Mouse (Mus musculus) MEL (cell line): ENCODE results near the gene Smoc1. TPM values are rescaled to one million over a fixed set of nuclear protein-coding genes. Genes with fewer than 3 reads are reported as not detected.

Source experiments
- DNase-seq: peaks from one replicate; pipeline ENCODE4 v3.0.0; 2011; ENCODE audit warnings: low read depth, low spot score
- H3K27ac ChIP-seq: 2 replicates; pipeline ENCODE4 v1.5.1; 2012; ENCODE audit warnings: low read depth, mild to moderate bottlenecking, control low read depth, low read length, moderate library complexity; ENCODE audit not compliant: control insufficient read depth
- H3K27me3 ChIP-seq, 2 experiments: fragments of 150-350 bp in 1 of 2; sonication (generic) in 1 of 2; 2 replicates each; pipeline ENCODE4 v1.6.1; 2012; ENCODE audit warnings: low read length in 2 of 2, mild to moderate bottlenecking in 2 of 2, improper control_type of control experiment in 1 of 2, moderate library complexity in 1 of 2; ENCODE audit not compliant: insufficient read depth in 2 of 2, control insufficient read depth in 1 of 2
- H3K36me3 ChIP-seq, 2 experiments: 2 replicates each; pipeline ENCODE4 v1.6.1; 2012 to 2014; ENCODE audit warnings: low read length in 2 of 2, improper control_type of control experiment in 1 of 2, inconsistent platforms in 1 of 2, mild to moderate bottlenecking in 1 of 2; ENCODE audit not compliant: insufficient read depth in 2 of 2, control insufficient read depth in 1 of 2
- H3K4me1 ChIP-seq, 2 experiments: fragments of 150-350 bp in 1 of 2; sonication (generic) in 1 of 2; 2 replicates each; pipeline ENCODE4 v1.6.1; 2012; ENCODE audit warnings: low read length in 2 of 2, improper control_type of control experiment in 1 of 2, mild to moderate bottlenecking in 1 of 2; ENCODE audit not compliant: insufficient read depth in 2 of 2, control insufficient read depth in 1 of 2
- H3K4me3 ChIP-seq, 2 experiments: fragments of 150-350 bp in 1 of 2; sonication (generic) in 1 of 2; 2 replicates each; pipeline ENCODE4 v1.5.1; 2012; ENCODE audit warnings: low read depth in 2 of 2, low read length in 2 of 2, mild to moderate bottlenecking in 2 of 2, moderate library complexity in 2 of 2, control low read depth in 1 of 2, improper control_type of control experiment in 1 of 2; ENCODE audit not compliant: control insufficient read depth in 1 of 2, insufficient read depth in 1 of 2
- H3K79me2 ChIP-seq: 2 replicates; pipeline ENCODE4 v1.6.1; 2012; ENCODE audit warnings: mild to moderate bottlenecking, low read length, moderate library complexity; ENCODE audit not compliant: control insufficient read depth, poor library complexity, insufficient read depth
- H3K9ac ChIP-seq: 2 replicates; pipeline ENCODE4 v1.6.1; 2012; ENCODE audit warnings: low read depth, mild to moderate bottlenecking, control low read depth, low read length, moderate library complexity; ENCODE audit not compliant: control insufficient read depth, poor library complexity, severe bottlenecking
- H3K9me3 ChIP-seq: fragments of 150-350 bp; sonication (generic); replicated peaks from 2 replicates; pipeline ENCODE4 v1.6.1; 2012; ENCODE audit warnings: mild to moderate bottlenecking, low read length, improper control_type of control experiment, moderate library complexity; ENCODE audit not compliant: insufficient read depth
- BHLHE40 ChIP-seq: IDR thresholded peaks from 2 replicates; pipeline ENCODE4 v1.6.1; 2012; ENCODE audit warnings: low read depth, mild to moderate bottlenecking, inconsistent platforms, low read length, improper control_type of control experiment, borderline replicate concordance
- CHD1 ChIP-seq: IDR thresholded peaks from 2 replicates; pipeline ENCODE4 v1.6.1; 2012; ENCODE audit warnings: low read depth, mild to moderate bottlenecking, inconsistent platforms, low read length, improper control_type of control experiment
- CHD2 ChIP-seq: IDR thresholded peaks from 2 replicates; pipeline ENCODE4 v1.6.1; 2011; ENCODE audit warnings: low read length, improper control_type of control experiment
- CTCF ChIP-seq, 3 experiments: IDR thresholded peaks in 2 of 3; conservative IDR thresholded peaks in 1 of 3; 2 replicates each; pipeline ENCODE4 v1.5.1; 2011 to 2012; ENCODE audit warnings: low read length in 3 of 3, low read depth in 2 of 3, mild to moderate bottlenecking in 2 of 3, improper control_type of control experiment in 1 of 3, inconsistent platforms in 1 of 3, mixed read lengths in 1 of 3, moderate library complexity in 1 of 3; ENCODE audit not compliant: control insufficient read depth in 1 of 3, insufficient read depth in 1 of 3, poor library complexity in 1 of 3, severe bottlenecking in 1 of 3
- E2F4 ChIP-seq: IDR thresholded peaks from 2 replicates; pipeline ENCODE4 v1.6.1; 2011; ENCODE audit warnings: low read depth, low read length, improper control_type of control experiment, borderline replicate concordance
- ELF1 ChIP-seq: IDR thresholded peaks from 2 replicates; pipeline ENCODE4 v1.6.1; 2014; ENCODE audit warnings: low read depth, mild to moderate bottlenecking, inconsistent platforms, low read length, improper control_type of control experiment, moderate library complexity
- EP300 ChIP-seq, 2 experiments: IDR thresholded peaks; 2 replicates each; pipeline ENCODE4 v1.6.1; 2011; ENCODE audit warnings: improper control_type of control experiment in 2 of 2, low read length in 2 of 2, low read depth in 1 of 2, mild to moderate bottlenecking in 1 of 2
- GABPA ChIP-seq: IDR thresholded peaks from 2 replicates; pipeline ENCODE4 v1.6.1; 2012; ENCODE audit warnings: low read depth, mild to moderate bottlenecking, inconsistent platforms, low read length, improper control_type of control experiment, moderate library complexity
- MAX ChIP-seq: IDR thresholded peaks from 2 replicates; pipeline ENCODE4 v1.6.1; 2011; ENCODE audit warnings: low read length, improper control_type of control experiment
- MAZ ChIP-seq: IDR thresholded peaks from 2 replicates; pipeline ENCODE4 v1.6.1; 2012; ENCODE audit warnings: low read depth, mild to moderate bottlenecking, inconsistent platforms, low read length, improper control_type of control experiment
- MEF2A ChIP-seq: IDR thresholded peaks from 2 replicates; pipeline ENCODE4 v1.6.1; 2014; ENCODE audit warnings: low read depth, mild to moderate bottlenecking, inconsistent platforms, low read length, improper control_type of control experiment; ENCODE audit not compliant: poor library complexity, insufficient replicate concordance, severe bottlenecking; ENCODE audit errors: extremely low read depth
- MXI1 ChIP-seq: IDR thresholded peaks from 2 replicates; pipeline ENCODE4 v1.6.1; 2011; ENCODE audit warnings: mild to moderate bottlenecking, low read depth, low read length, improper control_type of control experiment
- MYC ChIP-seq: IDR thresholded peaks from 2 replicates; pipeline ENCODE4 v1.6.1; 2011; ENCODE audit warnings: low read depth, mild to moderate bottlenecking, low read length, improper control_type of control experiment, moderate library complexity
- NELFE ChIP-seq: IDR thresholded peaks from 2 replicates; pipeline ENCODE4 v1.6.1; 2011; ENCODE audit warnings: low read depth, low read length, improper control_type of control experiment
- NRF1 ChIP-seq: IDR thresholded peaks from 2 replicates; pipeline ENCODE4 v1.6.1; 2014; ENCODE audit warnings: low read depth, mild to moderate bottlenecking, inconsistent platforms, low read length, improper control_type of control experiment, moderate library complexity; ENCODE audit not compliant: poor library complexity, insufficient read depth, severe bottlenecking
- POLR2A ChIP-seq, 2 experiments: IDR thresholded peaks; 2 replicates each; pipeline ENCODE4 v1.6.1; 2011 to 2012; ENCODE audit warnings: low read length in 2 of 2, mild to moderate bottlenecking in 2 of 2, control low read depth in 1 of 2, improper control_type of control experiment in 1 of 2, low read depth in 1 of 2, moderate library complexity in 1 of 2; ENCODE audit not compliant: control insufficient read depth in 1 of 2, insufficient read depth in 1 of 2, poor library complexity in 1 of 2
- SMC3 ChIP-seq: IDR thresholded peaks from 2 replicates; pipeline ENCODE4 v1.6.1; 2011; ENCODE audit warnings: low read depth, low read length, improper control_type of control experiment
- TAL1 ChIP-seq: IDR thresholded peaks from 2 replicates; pipeline ENCODE4 v1.6.1; 2012; ENCODE audit warnings: mild to moderate bottlenecking, inconsistent platforms, low read length, moderate library complexity, mixed read lengths
- TBP ChIP-seq: IDR thresholded peaks from 2 replicates; pipeline ENCODE4 v1.8.0; 2011; ENCODE audit warnings: low read depth, low read length, improper control_type of control experiment
- TCF12 ChIP-seq: IDR thresholded peaks from 2 replicates; pipeline ENCODE4 v1.6.1; 2014; ENCODE audit warnings: low read depth, mild to moderate bottlenecking, inconsistent platforms, low read length, improper control_type of control experiment, moderate library complexity
- USF1 ChIP-seq: IDR thresholded peaks from 2 replicates; pipeline ENCODE4 v1.6.1; 2014; ENCODE audit warnings: low read depth, mild to moderate bottlenecking, inconsistent platforms, low read length, improper control_type of control experiment, moderate library complexity
- ZC3H11A ChIP-seq: IDR thresholded peaks from 2 replicates; pipeline ENCODE4 v1.6.1; 2012; ENCODE audit warnings: low read depth, mild to moderate bottlenecking, inconsistent platforms, low read length, improper control_type of control experiment
- ZKSCAN1 ChIP-seq: IDR thresholded peaks from 2 replicates; pipeline ENCODE4 v1.6.1; 2012; ENCODE audit warnings: low read depth, mild to moderate bottlenecking, inconsistent platforms, low read length, improper control_type of control experiment, moderate library complexity
- ZMIZ1 ChIP-seq: IDR thresholded peaks from 2 replicates; pipeline ENCODE4 v1.6.1; 2012; ENCODE audit warnings: low read depth, mild to moderate bottlenecking, inconsistent platforms, low read length, improper control_type of control experiment, moderate library complexity
- polyA plus RNA-seq, 2 experiments: library from polyadenylated mRNA; stranded (reverse) in 1 of 2; unstranded in 1 of 2; fragments of >175 nt in 1 of 2; fragments of >200 nt in 1 of 2; gene quantifications; 2 replicates each; pipeline versions ENCODE4 v1.2.1 to v1.2.4; 2012; ENCODE audit warnings: low replicate concordance in 2 of 2, low read depth in 1 of 2; ENCODE audit not compliant: insufficient read length in 2 of 2, insufficient read depth in 1 of 2, missing spikeins in 1 of 2
- total RNA-seq: library from RNA; depleted of rRNA; stranded (reverse); fragments of 300-350 nt; gene quantifications from 2 replicates; pipeline ENCODE4 v1.2.3, GENCODE M21; 2012

Gene Smoc1
- total and polyA plus RNA-seq, 3 experiments: 18.8 to 23.3 TPM; not detected in 1

DNA sequence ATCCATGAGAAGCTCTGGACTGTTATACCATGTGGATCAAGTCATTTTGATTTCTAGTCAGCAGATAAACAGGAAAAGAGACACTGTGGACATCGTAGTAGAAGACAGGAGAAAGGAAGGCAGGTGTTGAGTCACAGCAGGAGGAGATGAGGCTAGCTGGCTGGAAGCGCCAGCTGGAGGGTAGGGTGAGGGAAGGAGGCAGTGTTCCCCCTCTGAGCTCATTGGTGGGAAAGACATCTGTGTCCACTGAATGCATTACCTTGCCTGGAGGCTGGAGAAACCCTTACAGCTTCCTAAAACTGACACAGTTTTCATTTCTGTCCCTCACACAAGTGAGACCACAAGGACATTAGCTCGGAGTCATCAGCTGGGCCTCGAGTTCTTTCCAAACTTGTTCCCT lies 192.7 kb downstream of the Smoc1 start:
- DNase-seq: no peak
- Histone ChIP-seq H3K79me2 (no peaks in the 10 kb centered on the region), H3K4me3 (no peak overlapping the region), H3K9ac (no peak overlapping the region), H3K27me3 (peaks cover 6 to 7% of the 10 kb centered on the region in 2 experiments), H3K9me3 (no peaks in the 10 kb centered on the region), H3K27ac (no peak overlapping the region), H3K36me3 (no peaks in the 10 kb centered on the region), H3K4me1 (no peaks in the 10 kb centered on the region)
- TF ChIP-seq USF1: no peak

GRCm38 (mm10) chr12:81223276-81223675 lies 196.7 kb downstream of the Smoc1 start:
- Histone ChIP-seq H3K36me3 (no peaks in the 10 kb centered on the region), H3K9ac (no peak overlapping the region), H3K27me3 (peaks cover 2 to 3% of the 10 kb centered on the region in 2 experiments), H3K79me2 (no peaks in the 10 kb centered on the region), H3K27ac (no peak overlapping the region), H3K4me3 (no peak overlapping the region), H3K9me3 (no peaks in the 10 kb centered on the region)
- no peak for DNase-seq
- TF ChIP-seq MXI1 (no peak), MYC (no peak), ZMIZ1 (no peak), TBP (no peak), ELF1 (no peak), NRF1 (no peak), ZKSCAN1 (no peak), TAL1 (no peak), CHD1 (no peak), MAZ (no peak), EP300 (IDR thresholded peaks at IDR 0.05; ENCODE audit: low read depth in 1 of 2, low read length in 2 of 2) (no peak), E2F4 (no peak)
- TF ChIP-seq, all 39 proteins: peak for 0
- H3K4me1 ChIP-seq: no peaks in the 10 kb centered on the region

DNA sequence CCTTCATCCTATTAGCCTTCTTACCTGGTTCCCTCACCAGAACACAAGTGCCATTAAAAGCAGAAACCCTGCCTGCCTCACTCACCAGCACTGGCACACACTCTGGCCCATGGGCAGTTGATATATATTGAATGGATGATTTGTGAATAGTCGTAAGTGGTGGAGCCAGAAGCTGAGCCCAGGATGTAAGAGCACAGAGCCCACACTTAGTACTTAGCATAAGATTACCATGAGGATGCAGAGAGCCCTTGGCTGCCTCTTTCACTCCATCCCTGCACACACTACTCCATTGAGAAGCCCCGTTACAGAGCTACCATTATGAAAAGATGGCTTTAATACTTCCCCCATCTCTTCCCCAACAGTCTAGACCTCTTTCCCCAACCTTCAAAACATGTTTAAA lies 198.2 kb downstream of the Smoc1 start:
- Histone ChIP-seq H3K9ac (no peak overlapping the region), H3K79me2 (no peaks in the 10 kb centered on the region), H3K27me3 (peaks cover 0 to 3% of the 10 kb centered on the region in 2 experiments; a peak in 3 of 4 replicates), H3K4me1 (no peaks in the 10 kb centered on the region), H3K4me3 (no peak overlapping the region), H3K9me3 (no peaks in the 10 kb centered on the region), H3K36me3 (no peaks in the 10 kb centered on the region)
- no peak for TF ChIP-seq CHD2
- TF ChIP-seq CTCF (IDR thresholded peaks at IDR 0.05 in 2 of 3, conservative IDR thresholded peaks at IDR 0.05 in 1 of 3; ENCODE audit: control insufficient read depth in 1 of 3, insufficient read depth in 1 of 3, low read depth in 2 of 3, low read length in 3 of 3, poor library complexity in 1 of 3, severe bottlenecking in 1 of 3): no peak
- no peak for TF ChIP-seq ZC3H11A
- no peak for TF ChIP-seq BHLHE40
- TF ChIP-seq POLR2A (IDR thresholded peaks at IDR 0.05; ENCODE audit: control insufficient read depth in 1 of 2, insufficient read depth in 1 of 2, low read depth in 1 of 2, low read length in 2 of 2, poor library complexity in 1 of 2): no peak
- no peak for TF ChIP-seq MEF2A
- TF ChIP-seq NELFE: no peak
- no peak for TF ChIP-seq MAX
- TF ChIP-seq SMC3: no peak
- no peak for TF ChIP-seq MAZ
- TF ChIP-seq GABPA: no peak
- TF ChIP-seq MYC: no peak
- no peak for TF ChIP-seq TCF12
- no peak for TF ChIP-seq MXI1
- TF ChIP-seq, all 39 proteins: peak for 0
- no peak for DNase-seq
- H3K27ac ChIP-seq: no peak overlapping the region
